Mouse (Mus musculus) embryonic facial prominence, embryonic 10.5 days (tissue): ENCODE results near the gene Acadsb. TPM values are rescaled to one million over a fixed set of nuclear protein-coding genes. Genes with fewer than 3 reads are reported as not detected.
"Not testable (repeated sequence)": the region's sequence is repeated elsewhere in the genome, so short reads cannot be mapped to it uniquely, and the experiment has no call there.

Experiments
- DNase-seq: peaks from one replicate; pipeline ENCODE4 v3.0.0-alpha.2; 2017; ENCODE audit warnings: low spot score
- H3K27ac ChIP-seq: fragments of 300-500 bp; sonication (generic); replicated peaks from 2 replicates; pipeline ENCODE4 v1.5.1; 2016; ENCODE audit warnings: mild to moderate bottlenecking
- H3K27me3 ChIP-seq: fragments of 300-500 bp; sonication (generic); replicated peaks from 2 replicates; pipeline ENCODE4 v1.6.1; 2016; ENCODE audit warnings: low read depth, mild to moderate bottlenecking; ENCODE audit not compliant: poor library complexity, severe bottlenecking
- H3K36me3 ChIP-seq: fragments of 300-500 bp; sonication (generic); replicated peaks from 2 replicates; pipeline ENCODE4 v1.6.1; 2016; ENCODE audit warnings: mild to moderate bottlenecking, moderate library complexity
- H3K4me1 ChIP-seq: fragments of 300-500 bp; sonication (generic); 2 replicates; pipeline ENCODE4 v1.6.1; 2016
- H3K4me3 ChIP-seq: fragments of 300-500 bp; sonication (generic); 2 replicates; pipeline ENCODE4 v1.5.1; 2016; ENCODE audit warnings: mild to moderate bottlenecking, moderate library complexity
- H3K9me3 ChIP-seq: fragments of 300-500 bp; sonication (generic); 2 replicates; pipeline ENCODE4 v1.6.1; 2016; ENCODE audit warnings: mild to moderate bottlenecking
- WGBS: fragments of 180-500 bp; shearing (Covaris S2); methylation state at CpG from one replicate; pipeline ENCODE4 v1.1.7; 2016; 5-methylcytosine and 5-hydroxymethylcytosine counted together
- polyA plus RNA-seq: library from polyadenylated mRNA; unstranded; fragments of >200 nt; fragmentation: Nextera tagmentation; extraction: Ambion mirVana; gene quantifications from 2 replicates; pipeline ENCODE4 v1.2.1, GENCODE M21; 2016

Acadsb gene
- 59.5 and 67.4 TPM in 2 replicates for polyA plus RNA-seq

DNA sequence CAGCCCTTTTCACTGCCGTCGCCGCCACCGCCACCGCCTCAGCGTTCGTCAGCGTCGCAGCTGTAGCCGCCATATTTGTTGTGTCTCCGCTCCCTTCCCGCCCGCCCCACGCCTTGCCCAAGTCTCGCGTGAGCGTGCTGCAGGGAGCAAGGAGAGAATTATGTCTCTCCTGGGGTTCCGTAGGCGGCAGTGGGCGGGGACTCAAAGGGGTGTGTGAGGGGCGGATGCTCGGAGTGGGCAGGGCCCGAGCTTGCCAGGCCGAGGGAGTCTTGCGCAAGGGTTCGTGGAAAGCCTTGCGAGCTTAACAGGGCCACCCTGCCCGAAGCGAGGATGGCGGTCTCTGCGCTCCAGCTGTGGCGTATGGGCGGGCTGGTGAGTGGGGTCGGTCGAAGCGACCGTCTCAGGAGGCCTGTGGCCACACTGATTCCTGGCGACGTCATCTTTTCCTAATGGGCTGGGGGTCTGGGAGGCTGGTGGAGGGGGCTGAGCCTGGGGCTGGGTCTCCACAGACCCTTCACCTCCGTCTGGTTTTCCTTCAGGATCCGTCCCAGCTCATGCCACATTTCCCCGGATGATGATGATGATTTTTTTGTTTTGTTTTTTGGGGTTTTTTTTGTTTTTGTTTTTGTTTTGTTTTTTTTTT, at the start of gene Acadsb, which contains the start of gene Ikzf5:
TSS of gene Acadsb (plus strand) at position 186 of the 643 bp plus-strand sequence.
TSS of gene Ikzf5 (minus strand) at position 106 of the 643 bp plus-strand sequence.
- peaks cover 18% of the 10 kb centered on the region for H3K4me1 ChIP-seq
- H3K9me3 ChIP-seq, result no peaks in the 10 kb centered on the region
- peak within 1 kb of the TSS; percentile 95 for H3K27ac ChIP-seq
- DNase-seq, result peak; percentile 98
- no peaks in the 10 kb centered on the region for H3K27me3 ChIP-seq
- peak within 1 kb of the TSS; percentile 99 for H3K4me3 ChIP-seq
- under 1% methylated on average over 42 of the region's 42 CpGs for WGBS
- peaks cover 10% of the 10 kb centered on the region; the same call in 1 of the 2 replicates for H3K36me3 ChIP-seq

DNA sequence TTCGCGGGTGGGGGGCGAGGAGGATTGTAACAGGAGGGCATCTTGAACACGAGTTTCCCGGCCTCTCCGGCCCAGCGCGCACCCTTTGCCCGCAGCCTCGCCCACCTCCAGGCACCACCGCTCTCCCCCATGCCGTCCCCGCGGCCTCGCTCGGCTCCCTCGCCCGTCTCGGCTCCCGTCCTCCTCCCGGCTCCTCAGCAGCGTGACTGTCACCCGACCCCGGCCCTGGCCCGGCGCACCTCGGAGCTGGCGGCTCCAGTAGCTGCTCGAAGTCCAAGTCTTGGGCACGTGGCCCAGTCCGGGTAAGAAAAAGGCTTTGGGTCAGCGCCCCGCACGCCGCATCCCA, 48.2 kb upstream of the Acadsb start:
- no peak for DNase-seq
- Histone ChIP-seq H3K9me3 (no peaks in the 10 kb centered on the region), H3K4me3 (peak overlapping the region; percentile 92), H3K4me1 (peaks cover 17% of the 10 kb centered on the region), H3K27me3 (peaks cover 6% of the 10 kb centered on the region; the same call in 1 of the 2 replicates), H3K36me3 (peaks cover 38% of the 10 kb centered on the region), H3K27ac (peak overlapping the region; percentile 94)
- under 1% methylated on average over 35 of the region's 35 CpGs for WGBS

DNA sequence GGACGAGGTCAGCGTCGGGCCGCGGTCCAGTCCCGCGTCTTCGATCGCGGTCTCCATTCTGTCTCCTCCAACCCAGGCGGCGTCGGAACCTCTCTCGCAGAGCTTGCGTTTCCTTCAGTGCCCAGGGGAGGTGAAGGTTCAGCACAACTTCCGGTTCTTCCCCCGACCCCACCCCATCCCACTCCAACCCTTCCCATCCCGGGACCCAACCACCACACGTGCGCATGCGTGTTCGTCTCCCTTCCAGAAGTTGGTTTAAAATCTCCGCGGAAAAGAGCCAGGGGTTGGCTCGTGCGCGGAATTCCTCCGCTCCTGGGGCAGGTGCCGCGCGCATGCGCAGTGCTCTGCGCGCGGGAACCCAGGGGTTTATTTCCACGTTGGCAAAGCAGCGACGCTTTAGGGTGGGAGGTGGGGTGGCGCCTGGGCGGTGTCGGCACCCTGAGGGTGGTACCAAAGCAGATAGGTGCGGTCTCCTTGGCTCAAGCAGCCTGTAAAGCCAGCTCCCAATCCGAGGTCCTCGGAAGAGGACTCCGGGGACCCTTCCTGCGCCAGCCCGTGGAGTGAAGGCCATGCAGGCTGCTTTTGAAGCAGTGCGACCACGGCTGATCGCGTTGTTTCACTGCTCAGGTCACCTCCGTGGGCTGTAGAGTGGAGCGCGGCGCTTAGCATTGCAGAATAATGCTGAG, 47.6 kb upstream of the Acadsb start, which contains the start of gene 2310057M21Rik:
TSS of gene 2310057M21Rik (minus strand) at position 145 of the 686 bp plus-strand sequence.
- H3K4me3 ChIP-seq, result peak within 1 kb of the TSS; percentile 92
- peaks cover 33% of the 10 kb centered on the region for H3K36me3 ChIP-seq
- peaks cover 17% of the 10 kb centered on the region for H3K4me1 ChIP-seq
- peaks cover 6% of the 10 kb centered on the region; the same call in 1 of the 2 replicates for H3K27me3 ChIP-seq
- WGBS, result under 1% methylated on average over 55 of the region's 55 CpGs
- H3K27ac ChIP-seq, result peak within 1 kb of the TSS; percentile 94
- no peaks in the 10 kb centered on the region for H3K9me3 ChIP-seq
- peak; percentile 98 for DNase-seq

DNA sequence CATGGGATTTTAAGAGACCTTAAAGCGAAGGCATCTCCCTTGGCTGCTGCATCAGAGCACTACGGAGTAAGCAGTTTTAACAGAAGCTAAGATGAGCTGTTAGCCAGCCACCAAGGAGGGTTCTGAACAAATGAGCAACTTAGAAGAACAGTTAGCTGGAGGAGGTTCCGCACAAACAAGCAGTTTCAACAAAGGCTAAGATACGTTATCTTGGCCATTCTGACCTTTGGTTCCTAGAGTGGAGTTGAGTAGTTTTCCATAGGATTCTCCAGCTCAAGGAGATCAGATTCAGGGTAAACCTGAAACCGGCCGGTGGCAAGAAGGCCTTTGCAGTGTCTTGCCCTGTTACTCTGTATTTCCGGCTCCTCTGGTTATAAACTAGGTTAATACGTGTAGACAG, 46.3 kb upstream of the Acadsb start:
- DNase-seq, result no peak
- H3K27ac ChIP-seq, result no peak overlapping the region
- 93% methylated on average over 8 of the region's 8 CpGs for WGBS

GRCm38 (mm10) chr7:131370648-131371469, 39.5 kb upstream of the Acadsb start, which contains the start of gene Pstk:
TSS of gene Pstk (plus strand) at chr7:131371141.
- H3K27ac ChIP-seq, result peak within 1 kb of the TSS; percentile 98
- no peaks in the 10 kb centered on the region for H3K27me3 ChIP-seq
- DNase-seq, result peak; percentile 94
- H3K36me3 ChIP-seq, result peaks cover 7% of the 10 kb centered on the region
- WGBS, result 5% methylated on average over 47 of the region's 47 CpGs
- no peaks in the 10 kb centered on the region for H3K9me3 ChIP-seq
- H3K4me3 ChIP-seq, result peak within 1 kb of the TSS; percentile 87
- peaks cover 19% of the 10 kb centered on the region for H3K4me1 ChIP-seq

More for the DNA sequence above, 46.3 kb upstream of the Acadsb start:
- H3K4me1 ChIP-seq, result peaks cover 17% of the 10 kb centered on the region
- H3K4me3 ChIP-seq, result no peak overlapping the region
- no peaks in the 10 kb centered on the region for H3K9me3 ChIP-seq
- peaks cover 6% of the 10 kb centered on the region; the same call in 1 of the 2 replicates for H3K27me3 ChIP-seq
- H3K36me3 ChIP-seq, result peaks cover 19% of the 10 kb centered on the region

DNA sequence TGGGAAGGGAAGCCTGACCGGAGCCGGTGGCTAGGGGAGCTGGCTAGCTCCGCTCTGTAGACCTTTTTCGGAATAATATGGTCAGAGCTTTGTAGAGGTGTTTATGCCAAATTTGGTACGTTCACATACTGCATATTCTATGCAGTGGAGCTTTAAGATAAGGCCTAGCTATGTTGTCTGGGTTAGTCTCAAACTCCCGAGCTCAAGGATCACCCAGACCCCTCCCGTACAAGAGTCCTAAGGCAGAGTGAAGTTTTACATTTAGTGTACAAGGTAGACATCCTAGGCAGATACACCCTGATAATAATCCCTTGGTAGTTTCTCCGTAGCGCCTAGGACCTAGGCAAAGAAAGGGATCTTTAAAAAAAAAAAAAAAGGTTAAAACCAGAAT, 38.9 kb upstream of the Acadsb start:
- WGBS, result 9% methylated on average over 9 of the region's 9 CpGs
- no peaks in the 10 kb centered on the region for H3K27me3 ChIP-seq
- DNase-seq, result no peak
- H3K4me1 ChIP-seq, result peaks cover 19% of the 10 kb centered on the region
- no peaks in the 10 kb centered on the region for H3K9me3 ChIP-seq
- peak overlapping the region; percentile 87 for H3K4me3 ChIP-seq
- H3K27ac ChIP-seq, result peak overlapping the region; percentile 98
- peaks cover 7% of the 10 kb centered on the region for H3K36me3 ChIP-seq

DNA sequence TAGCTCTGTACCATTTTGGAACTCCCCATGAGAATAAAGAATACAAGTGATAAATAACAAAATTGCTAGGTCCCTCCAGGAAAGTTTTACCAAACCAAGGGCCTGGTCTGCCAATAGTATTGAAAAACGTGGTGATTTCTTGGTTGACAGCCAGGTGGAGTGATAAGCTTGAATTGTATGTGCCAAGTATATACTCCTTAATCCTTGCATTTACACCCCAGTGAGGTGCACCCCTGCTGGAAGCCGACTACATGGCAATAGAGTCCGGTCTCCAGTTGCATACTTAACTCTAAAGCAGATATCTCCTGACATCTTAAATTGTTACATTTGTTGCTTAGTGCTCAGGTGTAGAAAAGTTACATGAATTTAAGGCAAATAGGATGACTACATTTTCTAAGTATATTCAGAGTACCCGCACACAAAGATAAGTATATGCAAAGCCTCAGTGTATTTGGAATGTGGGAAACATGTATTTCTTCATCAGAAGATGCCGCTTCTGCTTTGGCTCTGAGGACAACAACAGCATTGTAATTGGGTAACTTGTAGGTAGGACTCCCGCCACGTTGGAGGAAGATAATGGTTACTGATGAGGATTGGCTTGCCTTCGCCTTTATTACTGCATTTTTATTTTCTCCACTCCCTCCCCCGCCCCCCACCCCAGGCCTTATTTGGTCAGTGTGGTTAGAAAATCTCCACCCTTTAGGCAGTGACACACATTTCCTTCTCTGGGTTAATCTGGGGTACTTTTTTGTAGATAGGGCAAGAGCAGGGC, 38.3 kb upstream of the Acadsb start:
- DNase-seq, result no peak

DNA sequence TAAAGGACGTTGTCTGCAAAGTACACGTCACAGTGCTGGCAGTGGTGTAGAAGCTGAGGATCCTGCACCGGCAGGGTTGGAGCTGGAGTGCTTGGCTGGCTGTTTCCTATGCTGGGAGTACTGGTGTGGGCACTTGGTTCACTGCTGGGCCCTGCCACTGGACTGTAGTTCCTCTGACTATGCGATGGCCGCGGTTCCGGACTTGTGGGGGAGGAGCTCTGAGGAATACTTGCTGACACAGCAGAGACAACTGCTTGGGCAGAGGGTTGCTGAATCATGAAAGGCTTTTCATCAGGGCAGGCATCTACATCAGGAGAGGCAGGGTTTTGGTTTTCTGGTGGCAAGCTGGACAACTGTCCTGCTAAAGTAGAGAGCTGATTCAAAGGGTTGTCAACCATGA, 18.6 kb upstream of the Acadsb start:
- not testable (repeated sequence) for H3K4me1 ChIP-seq, DNase-seq, H3K9me3 ChIP-seq, H3K4me3 ChIP-seq, H3K27me3 ChIP-seq, H3K27ac ChIP-seq
- peaks cover 69% of the 10 kb centered on the region for H3K36me3 ChIP-seq
- WGBS, result 88% methylated on average over 7 of the region's 7 CpGs

More for the DNA sequence above, 38.3 kb upstream of the Acadsb start:
- Histone ChIP-seq H3K36me3 (peaks cover 7% of the 10 kb centered on the region), H3K27me3 (no peaks in the 10 kb centered on the region), H3K4me1 (peaks cover 19% of the 10 kb centered on the region), H3K4me3 (peak overlapping the region; percentile 87), H3K27ac (peak overlapping the region; percentile 98; the same call in 1 of the 2 replicates), H3K9me3 (no peaks in the 10 kb centered on the region)
- 74% methylated on average over 9 of the region's 9 CpGs for WGBS

- H3K27ac ChIP-seq, result peak overlapping the region; percentile 95
- H3K9me3 ChIP-seq, result no peaks in the 10 kb centered on the region
- peak overlapping the region; percentile 99 for H3K4me3 ChIP-seq
- no peaks in the 10 kb centered on the region for H3K27me3 ChIP-seq
- 9% methylated on average over 16 of the region's 16 CpGs for WGBS
- peak; percentile 12 for DNase-seq
- H3K4me1 ChIP-seq, result peaks cover 18% of the 10 kb centered on the region
- peaks cover 10% of the 10 kb centered on the region; the same call in 1 of the 2 replicates for H3K36me3 ChIP-seq
These were observed 947 bp upstream of the Acadsb start for GRCm38 (mm10) chr7:131409321-131409987.

DNA sequence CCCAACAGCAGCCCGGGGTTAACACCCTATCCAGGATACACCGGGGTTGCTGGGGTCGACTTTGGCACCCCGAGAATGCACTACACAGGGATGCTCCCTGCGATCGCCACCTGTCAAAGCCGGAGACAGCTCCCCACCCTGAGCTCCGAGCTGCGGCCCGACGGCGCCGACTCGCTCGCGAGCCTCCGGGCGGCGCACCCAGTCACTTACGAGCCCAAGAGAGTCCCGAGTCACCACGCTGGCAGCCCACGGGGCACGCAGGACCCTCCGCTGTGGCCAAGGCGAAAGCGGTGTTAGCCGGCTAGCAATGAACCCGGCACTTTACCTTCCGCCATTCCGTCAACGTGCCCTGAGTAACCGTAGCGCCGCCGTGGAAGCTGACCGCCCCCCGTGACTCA, 414 bp upstream of the Acadsb start:
- no peaks in the 10 kb centered on the region for H3K9me3 ChIP-seq
- peaks cover 18% of the 10 kb centered on the region for H3K4me1 ChIP-seq
- H3K27ac ChIP-seq, result peak overlapping the region; percentile 95
- no peak for DNase-seq
- peak overlapping the region; percentile 99 for H3K4me3 ChIP-seq
- H3K36me3 ChIP-seq, result peaks cover 10% of the 10 kb centered on the region; the same call in 1 of the 2 replicates
- H3K27me3 ChIP-seq, result no peaks in the 10 kb centered on the region
- WGBS, result under 1% methylated on average over 38 of the region's 38 CpGs

GRCm38 (mm10) chr7:131411221-131411940, 980 bp downstream of the Acadsb start:
- no peak overlapping the region for H3K27ac ChIP-seq
- 67% methylated on average over 10 of the region's 10 CpGs for WGBS
- peaks cover 18% of the 10 kb centered on the region for H3K4me1 ChIP-seq
- H3K36me3 ChIP-seq, result peaks cover 6% of the 10 kb centered on the region; the same call in 1 of the 2 replicates
- no peak for DNase-seq
- no peaks in the 10 kb centered on the region for H3K9me3 ChIP-seq
- peak overlapping the region; percentile 99 for H3K4me3 ChIP-seq
- H3K27me3 ChIP-seq, result no peaks in the 10 kb centered on the region
